Mouse (Mus musculus) gastrocnemius, postnatal 25 days (tissue): Measurements from ENCODE around the gene Ssh1. TPM values are rescaled to one million over a fixed set of nuclear protein-coding genes. Genes with fewer than 3 reads are reported as not detected.

ENCODE experiments used
- DNase-seq: peaks from one replicate; pipeline ENCODE4 v3.0.0; 2022
- total RNA-seq, 2 experiments: library from RNA; stranded (reverse); gene quantifications; 1 replicate in 1 of 2; 2 replicates in 1 of 2; pipeline ENCODE4 v1.2.3; 2021

Ssh1 gene
- total RNA-seq, 2 experiments from 2014 or later, result 6.5 to 6.7 TPM

- DNase-seq, result peak; percentile 48
Measured at GRCm38 (mm10) chr5:113993031-113993486, 635 bp downstream of the Ssh1 start.

- DNase-seq, result no peak
Measured at GRCm38 (mm10) chr5:113992339-113992831, 1.3 kb downstream of the Ssh1 start.

GRCm38 (mm10) chr5:113991141-113991540, 2.6 kb downstream of the Ssh1 start:
- no peak for DNase-seq

GRCm38 (mm10) chr5:113990593-113990992, 3.1 kb downstream of the Ssh1 start:
- DNase-seq, result no peak

- no peak for DNase-seq
Measured at GRCm38 (mm10) chr5:113989437-113990024, 4.2 kb downstream of the Ssh1 start.

- DNase-seq, result peak; percentile 72
Measured at GRCm38 (mm10) chr5:113986182-113986961, 7.3 kb downstream of the Ssh1 start.

- no peak for DNase-seq
Measured at GRCm38 (mm10) chr5:113985737-113986136, 8.0 kb downstream of the Ssh1 start.

- no peak for DNase-seq
Measured at GRCm38 (mm10) chr5:113984025-113984740, 9.5 kb downstream of the Ssh1 start.

- DNase-seq, result no peak
Measured at GRCm38 (mm10) chr5:113983541-113983940, 10.2 kb downstream of the Ssh1 start.

- DNase-seq, result no peak
Measured at GRCm38 (mm10) chr5:113981843-113982242, 11.9 kb downstream of the Ssh1 start.

- DNase-seq, result no peak
Measured at GRCm38 (mm10) chr5:113981171-113981570, 12.5 kb downstream of the Ssh1 start.

GRCm38 (mm10) chr5:113980511-113980910, 13.2 kb downstream of the Ssh1 start:
- no peak for DNase-seq

GRCm38 (mm10) chr5:113977309-113977708, 16.4 kb downstream of the Ssh1 start:
- DNase-seq, result peak; percentile 46

GRCm38 (mm10) chr5:113976597-113976996, 17.1 kb downstream of the Ssh1 start:
- DNase-seq, result no peak

- peak; percentile 72 for DNase-seq
Measured at GRCm38 (mm10) chr5:113975538-113976215, 18.0 kb downstream of the Ssh1 start.

- no peak for DNase-seq
Measured at GRCm38 (mm10) chr5:113974576-113974975, 19.1 kb downstream of the Ssh1 start.

GRCm38 (mm10) chr5:113973790-113974189, 19.9 kb downstream of the Ssh1 start:
- no peak for DNase-seq

- no peak for DNase-seq
Measured at GRCm38 (mm10) chr5:113972589-113973515, 20.8 kb downstream of the Ssh1 start.

- DNase-seq, result no peak
Measured at GRCm38 (mm10) chr5:113971434-113971960, 22.2 kb downstream of the Ssh1 start.

- no peak for DNase-seq
Measured at GRCm38 (mm10) chr5:113968371-113968770, 25.3 kb downstream of the Ssh1 start.
